Mouse (Mus musculus) layer of hippocampus, adult 8-10 months (tissue): ENCODE results near the gene Zfp346. TPM values are rescaled to one million over a fixed set of nuclear protein-coding genes. Genes with fewer than 3 reads are reported as not detected.

Source experiments
- total RNA-seq, 4 experiments: library from RNA; stranded (reverse); gene quantifications; 2 replicates each; pipeline ENCODE4 v1.2.4; 2022

The Zfp346 gene
- total RNA-seq, 4 experiments from 2014 or later, result 44.4 to 53.3 (median 51.5) TPM

Other genes starting within 250 kb of the Zfp346 start
- 100 to 1,000 TPM; 127 to 154 (median 141) TPM for gene Unc5a, start 155.9 kb upstream of the Zfp346 start, total RNA-seq
- 1 to 10 TPM; 1.4 to 4.3 (median 2.5) TPM for gene Hk3, start 83.9 kb upstream of the Zfp346 start, total RNA-seq
- gene Uimc1, start 5.0 kb upstream of the Zfp346 start, total RNA-seq, result 10 to 100 TPM; 22.3 to 28.3 (median 25.1) TPM
- not detected for gene Gm17617, start 28.2 kb downstream of the Zfp346 start, total RNA-seq
- gene Fgfr4, start 47.3 kb downstream of the Zfp346 start, total RNA-seq, result 1 to 10 TPM in 1 of 4 experiments, under 1 TPM in 3; 0.37 to 1.2 (median 0.59) TPM
- 100 to 1,000 TPM; 107 to 141 (median 129) TPM for gene Nsd1, start 104.5 kb downstream of the Zfp346 start, total RNA-seq
- 100 to 1,000 TPM; 133 to 152 (median 139) TPM for gene Prelid1, start 215.2 kb downstream of the Zfp346 start, total RNA-seq
- 10 to 100 TPM; 75.4 to 84.1 (median 80.8) TPM for gene Rab24, start 216.6 kb downstream of the Zfp346 start, total RNA-seq
- gene Mxd3, start 224.5 kb downstream of the Zfp346 start, total RNA-seq, result 1 to 10 TPM in 2 of 4 experiments, under 1 TPM in 2; 0.82 to 1.5 (median 1.0) TPM